Mouse (Mus musculus): ENCODE results near the gene Dscam.

DNA sequence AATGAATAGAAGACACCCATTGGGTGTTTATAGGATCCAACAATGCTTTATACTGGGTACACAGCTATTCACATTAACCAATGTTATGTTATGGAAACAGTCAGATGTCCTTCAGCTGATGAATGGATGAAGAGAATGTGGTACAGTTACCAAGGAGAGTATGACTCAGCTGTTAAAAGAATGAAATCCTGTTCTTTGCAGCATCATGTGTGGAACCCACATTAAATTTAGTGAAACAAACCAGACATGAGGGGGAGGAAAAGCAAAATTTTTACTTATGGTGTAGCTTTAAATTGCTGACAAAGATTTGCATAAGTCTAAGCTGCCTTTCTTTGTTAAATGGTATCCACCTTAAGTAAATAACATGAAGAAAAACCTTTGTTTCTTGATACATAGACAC lies 610.8 kb downstream of the Dscam start:
- TF ChIP-seq CTCF (IDR thresholded peaks at IDR 0.05; ENCODE audit: extremely low read depth, insufficient read depth, insufficient read length, insufficient replicate concordance) (no peak), POLR2A (IDR thresholded peaks at IDR 0.05; ENCODE audit: low read depth, low read length) (no peak)
